Mouse (Mus musculus) heart, adult 9 months (tissue): ENCODE measurements at regions not wholly inside any gene's neighbourhood (a gene's known extent, or its start where the extent isn't known, plus 50 kb on each side); places are given as distances from the start of the nearest gene placed in this dataset.
"Not testable (repeated sequence)": the region's sequence is repeated elsewhere in the genome, so short reads cannot be mapped to it uniquely, and the experiment has no call there.

Experiments used
- DNase-seq, 2 experiments: peaks; one replicate each; pipeline ENCODE4 v3.0.0; 2022; ENCODE audit warnings: low spot score in 2 of 2

GRCm38 (mm10) chr13:107774499-107774898, 269.7 kb upstream of the Smim15 start:
- not testable (repeated sequence) for DNase-seq

- no peak for DNase-seq
Measured at GRCm38 (mm10) chr13:107767262-107767624, 277.0 kb upstream of the Smim15 start.

GRCm38 (mm10) chr13:107766397-107767261, 277.6 kb upstream of the Smim15 start:
- no peak for DNase-seq

- DNase-seq, result no peak
Measured at GRCm38 (mm10) chr13:107763911-107764310, 280.3 kb upstream of the Smim15 start.

GRCm38 (mm10) chr13:107760511-107760910, 283.7 kb upstream of the Smim15 start:
- DNase-seq, result no peak

GRCm38 (mm10) chr13:107758327-107759095, 285.7 kb upstream of the Smim15 start:
- no peak for DNase-seq

GRCm38 (mm10) chr13:107752745-107753144, 291.5 kb upstream of the Smim15 start:
- DNase-seq, result no peak

- no peak for DNase-seq
Measured at GRCm38 (mm10) chr13:107743464-107744218, 300.6 kb upstream of the Smim15 start.

- DNase-seq, result no peak
Measured at GRCm38 (mm10) chr13:107736581-107736980, 307.7 kb upstream of the Smim15 start.

GRCm38 (mm10) chr13:107734161-107734905, 309.9 kb upstream of the Smim15 start:
- DNase-seq, result no peak

GRCm38 (mm10) chr13:107730976-107731375, 313.3 kb upstream of the Smim15 start:
- DNase-seq, result no peak

GRCm38 (mm10) chr13:107726491-107726890, 317.8 kb upstream of the Smim15 start:
- no peak for DNase-seq

- no peak for DNase-seq
Measured at GRCm38 (mm10) chr13:107721901-107722300, 322.3 kb upstream of the Smim15 start.

- DNase-seq, result no peak
Measured at GRCm38 (mm10) chr13:107720874-107721574, 323.2 kb upstream of the Smim15 start.

- no peak for DNase-seq
Measured at GRCm38 (mm10) chr13:107718973-107719620, 325.1 kb upstream of the Smim15 start.

- no peak for DNase-seq
Measured at GRCm38 (mm10) chr13:107715616-107716015, 328.6 kb upstream of the Smim15 start.

- peak in 1 of 2 experiments; percentile 5 for DNase-seq
Measured at GRCm38 (mm10) chr13:107714001-107714400, 330.2 kb upstream of the Smim15 start.

- DNase-seq, result no peak
Measured at GRCm38 (mm10) chr13:107711341-107711994, 332.8 kb upstream of the Smim15 start.

- no peak for DNase-seq
Measured at GRCm38 (mm10) chr13:107710368-107710767, 333.9 kb upstream of the Smim15 start.

GRCm38 (mm10) chr13:107709828-107710227, 334.4 kb upstream of the Smim15 start:
- DNase-seq, result no peak
